Mouse (Mus musculus) stomach, embryonic 15.5 days (tissue): ENCODE measurements around the gene Ttll11. TPM values are rescaled to one million over a fixed set of nuclear protein-coding genes. Genes with fewer than 3 reads are reported as not detected.

Experiments
- ATAC-seq: fragments of 200-750 bp; cut with Nextera tagmentation; 2 replicates; pipeline ENCODE4 v1.8.0; 2017; ENCODE audit warnings: low read depth, moderate number of reproducible peaks, moderate TSS enrichment; ENCODE audit not compliant: insufficient read depth, low FRiP score
- H3K27ac ChIP-seq: fragments of 300-500 bp; sonication (generic); 2 replicates; pipeline ENCODE4 v1.5.1; 2015; ENCODE audit warnings: mild to moderate bottlenecking, inconsistent platforms
- H3K27me3 ChIP-seq: fragments of 300-500 bp; sonication (generic); replicated peaks from 2 replicates; pipeline ENCODE4 v1.6.1; 2015; ENCODE audit warnings: inconsistent platforms
- H3K36me3 ChIP-seq: fragments of 300-500 bp; sonication (generic); 2 replicates; pipeline ENCODE4 v1.6.1; 2015; ENCODE audit warnings: inconsistent platforms
- H3K4me1 ChIP-seq: fragments of 300-500 bp; sonication (generic); 2 replicates; pipeline ENCODE4 v1.6.1; 2015; ENCODE audit warnings: inconsistent platforms
- H3K4me2 ChIP-seq: fragments of 300-500 bp; sonication (generic); 2 replicates; pipeline ENCODE4 v1.6.1; 2015; ENCODE audit warnings: mild to moderate bottlenecking, inconsistent platforms
- H3K4me3 ChIP-seq: fragments of 300-500 bp; sonication (generic); replicated peaks from 2 replicates; pipeline ENCODE4 v1.5.1; 2015; ENCODE audit warnings: inconsistent platforms
- H3K9ac ChIP-seq: fragments of 300-500 bp; sonication (generic); 2 replicates; pipeline ENCODE4 v1.6.1; 2015; ENCODE audit warnings: inconsistent platforms
- H3K9me3 ChIP-seq: fragments of 300-500 bp; sonication (generic); 2 replicates; pipeline ENCODE4 v1.6.1; 2016; ENCODE audit warnings: inconsistent platforms
- WGBS: fragments of 180-500 bp; shearing (Covaris S2); methylation state at CpG from one replicate; pipeline ENCODE4 v1.1.7; 2015; 5-methylcytosine and 5-hydroxymethylcytosine counted together
- polyA plus RNA-seq: library from polyadenylated mRNA; unstranded; fragments of >200 nt; fragmentation: Nextera tagmentation; extraction: Ambion mirVana; gene quantifications from 2 replicates; pipeline ENCODE4 v1.2.1, GENCODE M21; 2015

Gene Ttll11
- polyA plus RNA-seq, 1 experiment from 2014 or later = 0.65 TPM

- Histone ChIP-seq H3K4me1 (0 out of 2 replicates have a peak, but pooled peaks cover 4% of the 10 kb centered on the region), H3K36me3 (no peaks in the 10 kb centered on the region), H3K4me2 (no peak overlapping the region), H3K9me3 (no peaks in the 10 kb centered on the region), H3K27ac (no peak overlapping the region), H3K27me3 (no peaks in the 10 kb centered on the region), H3K9ac (no peak overlapping the region), H3K4me3 (no peak overlapping the region)
- 65% methylated on average over 7 of the region's 7 CpGs for WGBS
- ATAC-seq = no peak
Measured at GRCm38 (mm10) chr2:35750533-35751141, 229.1 kb downstream of the Ttll11 start.

DNA sequence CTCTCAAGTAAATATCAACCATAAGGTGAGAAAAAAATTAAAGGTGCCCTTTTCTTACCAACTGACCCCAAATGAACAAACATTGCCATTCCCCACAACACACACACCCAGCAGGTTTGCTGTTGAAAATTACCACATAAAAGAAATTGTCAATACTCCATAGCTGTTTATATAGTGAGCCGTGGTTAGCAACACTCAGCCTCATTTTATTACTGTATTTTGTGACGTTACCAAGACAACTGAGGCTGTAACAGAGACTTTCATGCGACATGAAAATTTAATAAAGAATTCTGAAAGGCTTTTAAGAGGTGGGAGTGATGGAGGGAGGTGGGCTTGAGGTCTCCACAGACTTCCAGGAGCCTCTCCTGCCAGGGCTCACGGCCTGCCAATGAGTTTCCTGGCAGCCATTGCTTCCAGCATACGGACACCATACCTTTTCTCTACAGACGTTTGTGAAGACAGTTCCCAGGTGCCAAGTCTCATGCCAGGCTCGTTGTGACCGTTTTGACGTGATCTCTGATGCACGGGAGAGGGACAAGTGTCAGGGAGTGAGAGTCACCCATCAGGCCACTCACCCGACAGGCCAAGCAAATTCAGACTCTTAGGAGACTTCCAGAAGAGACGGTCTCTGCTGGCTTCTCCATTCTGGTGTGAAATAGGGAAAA lies 232.2 kb downstream of the Ttll11 start:
- ATAC-seq = no peak

DNA sequence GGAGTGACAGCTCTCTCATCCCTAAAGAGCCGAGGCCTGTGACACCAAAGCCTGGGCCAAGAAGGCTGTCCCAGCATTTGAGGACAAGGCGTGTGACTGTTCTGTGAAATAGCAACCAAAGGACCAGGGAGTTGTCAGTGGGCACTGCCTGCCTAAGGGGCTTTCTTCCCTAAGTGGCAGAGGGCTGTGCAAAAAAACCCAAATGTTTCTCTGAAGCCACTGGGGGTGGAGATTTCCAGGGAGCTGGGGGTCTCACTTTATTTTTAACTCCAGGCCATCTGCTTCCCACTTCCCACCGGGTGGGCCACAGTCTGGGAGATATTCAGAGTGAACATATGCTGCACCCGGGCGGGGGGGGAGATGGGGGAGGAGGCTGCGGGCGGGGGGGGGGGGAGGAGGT lies 233.1 kb downstream of the Ttll11 start:
- no peak overlapping the region for H3K9ac ChIP-seq
- no peak for ATAC-seq
- H3K27ac ChIP-seq = no peak overlapping the region
- no peaks in the 10 kb centered on the region for H3K27me3 ChIP-seq
- no peaks in the 10 kb centered on the region for H3K36me3 ChIP-seq
- 38% methylated on average over 6 of the region's 7 CpGs for WGBS
- H3K4me3 ChIP-seq = no peak overlapping the region
- H3K9me3 ChIP-seq = no peaks in the 10 kb centered on the region
- H3K4me2 ChIP-seq = no peak overlapping the region
- 0 out of 2 replicates have a peak, but pooled peaks cover 4% of the 10 kb centered on the region for H3K4me1 ChIP-seq

More for the DNA sequence above, 232.2 kb downstream of the Ttll11 start:
- Histone ChIP-seq H3K36me3 (no peaks in the 10 kb centered on the region), H3K27me3 (no peaks in the 10 kb centered on the region), H3K27ac (no peak overlapping the region), H3K4me1 (0 out of 2 replicates have a peak, but pooled peaks cover 4% of the 10 kb centered on the region), H3K9ac (no peak overlapping the region), H3K9me3 (no peaks in the 10 kb centered on the region), H3K4me2 (no peak overlapping the region), H3K4me3 (no peak overlapping the region)
- 67% methylated on average over 12 of the region's 12 CpGs for WGBS

DNA sequence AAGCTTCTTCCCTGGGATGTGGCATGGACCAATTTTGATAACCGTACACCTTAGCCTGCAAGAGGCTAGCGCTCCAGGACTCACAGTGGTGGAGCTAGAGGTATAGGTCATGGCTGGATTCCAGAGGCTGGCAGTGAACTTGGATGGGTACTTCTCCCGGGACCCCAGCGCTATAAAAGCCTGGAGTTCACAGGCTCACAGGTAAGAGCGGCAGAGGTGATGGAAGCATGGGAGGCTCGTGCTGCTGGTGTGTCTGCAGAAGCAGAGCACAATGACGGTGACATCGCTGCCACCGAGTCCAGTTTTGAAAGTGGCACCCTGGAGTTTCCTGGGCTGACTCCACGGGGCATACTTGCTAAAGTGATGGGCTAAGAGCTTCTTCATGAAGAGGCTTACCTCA lies 233.8 kb downstream of the Ttll11 start:
- Histone ChIP-seq H3K9ac (no peak overlapping the region), H3K4me2 (no peak overlapping the region), H3K4me1 (0 out of 2 replicates have a peak, but pooled peaks cover 4% of the 10 kb centered on the region), H3K9me3 (no peaks in the 10 kb centered on the region), H3K36me3 (no peaks in the 10 kb centered on the region), H3K27me3 (no peaks in the 10 kb centered on the region), H3K27ac (no peak overlapping the region), H3K4me3 (no peak overlapping the region)
- WGBS = 87% methylated on average over 10 of the region's 10 CpGs
- ATAC-seq = no peak

DNA sequence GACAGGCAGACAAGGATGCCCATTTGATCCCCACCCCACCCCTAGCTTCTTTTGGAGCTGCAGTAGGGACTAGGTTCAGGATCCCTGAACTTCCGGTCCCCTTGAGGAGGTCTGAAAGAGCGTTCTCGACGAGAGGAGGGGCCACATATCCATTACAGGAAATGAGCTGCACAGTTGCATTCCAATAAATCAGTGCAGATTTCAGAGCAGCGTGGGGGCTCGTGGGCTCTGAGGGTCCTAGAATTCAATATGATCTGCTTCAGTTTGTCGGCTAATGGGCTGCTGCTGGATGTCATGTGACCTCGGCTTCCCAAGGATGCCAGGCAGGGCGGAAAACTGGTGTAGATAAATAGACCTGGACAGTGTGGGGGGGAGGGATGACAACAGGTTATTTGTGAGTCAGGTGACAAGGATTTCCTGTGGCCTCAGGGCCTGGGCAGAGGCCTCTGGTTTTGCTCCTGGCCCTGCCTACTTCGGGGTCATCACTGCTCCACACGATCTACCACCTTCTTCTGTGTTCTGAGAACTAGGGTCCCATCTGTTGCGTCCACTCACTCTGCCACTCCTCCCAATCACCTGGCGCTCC lies 240.0 kb downstream of the Ttll11 start:
- no peaks in the 10 kb centered on the region for H3K36me3 ChIP-seq
- H3K9me3 ChIP-seq = no peaks in the 10 kb centered on the region
- no peak overlapping the region for H3K4me2 ChIP-seq
- H3K4me1 ChIP-seq = peaks cover 11% of the 10 kb centered on the region; the same call in 1 of the 2 replicates
- H3K4me3 ChIP-seq = no peak overlapping the region
- 0 out of 2 replicates have a peak, but pooled peaks have one; percentile 23 for ATAC-seq
- no peaks in the 10 kb centered on the region for H3K27me3 ChIP-seq
- H3K9ac ChIP-seq = no peak overlapping the region
- no peak overlapping the region for H3K27ac ChIP-seq
- 37% methylated on average over 13 of the region's 13 CpGs for WGBS

GRCm38 (mm10) chr2:35737467-35738027 lies 242.2 kb downstream of the Ttll11 start:
- H3K27me3 ChIP-seq = no peaks in the 10 kb centered on the region
- peaks cover 11% of the 10 kb centered on the region; the same call in 1 of the 2 replicates for H3K4me1 ChIP-seq
- no peak for ATAC-seq
- H3K27ac ChIP-seq = no peak overlapping the region
- 66% methylated on average over 7 of the region's 7 CpGs for WGBS
- H3K9ac ChIP-seq = no peak overlapping the region
- H3K9me3 ChIP-seq = no peaks in the 10 kb centered on the region
- H3K36me3 ChIP-seq = no peaks in the 10 kb centered on the region
- no peak overlapping the region for H3K4me2 ChIP-seq
- no peak overlapping the region for H3K4me3 ChIP-seq

DNA sequence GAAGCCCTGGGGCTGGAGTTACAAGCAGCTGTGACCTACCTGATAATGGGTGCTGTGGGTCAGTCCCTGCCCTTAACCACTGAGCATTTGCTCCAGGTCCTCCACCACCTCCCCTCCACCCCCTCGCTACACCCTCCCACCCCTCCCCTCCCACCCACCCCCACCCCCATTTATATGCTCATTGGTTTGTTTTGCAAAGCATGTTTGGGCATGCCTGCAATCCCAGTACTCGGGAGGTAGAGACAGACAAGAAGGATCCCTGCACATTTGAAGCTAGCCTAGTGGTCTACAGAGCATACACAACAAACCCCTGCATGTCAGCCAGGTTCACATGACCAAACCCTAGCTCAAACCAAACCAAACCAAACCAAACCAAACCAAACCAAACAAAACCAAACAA lies 243.7 kb downstream of the Ttll11 start:
- H3K36me3 ChIP-seq = no peaks in the 10 kb centered on the region
- WGBS = 67% methylated on average over 2 of the region's 2 CpGs
- no peak overlapping the region for H3K27ac ChIP-seq
- no peak overlapping the region for H3K4me2 ChIP-seq
- no peak for ATAC-seq
- H3K9me3 ChIP-seq = no peaks in the 10 kb centered on the region
- H3K27me3 ChIP-seq = no peaks in the 10 kb centered on the region
- peaks cover 11% of the 10 kb centered on the region; the same call in 1 of the 2 replicates for H3K4me1 ChIP-seq
- no peak overlapping the region for H3K9ac ChIP-seq
- no peak overlapping the region for H3K4me3 ChIP-seq

GRCm38 (mm10) chr2:35735001-35735400 lies 244.7 kb downstream of the Ttll11 start:
- Histone ChIP-seq H3K27me3 (no peaks in the 10 kb centered on the region), H3K9me3 (no peaks in the 10 kb centered on the region), H3K9ac (no peak overlapping the region), H3K4me3 (no peak overlapping the region), H3K4me2 (no peak overlapping the region), H3K27ac (no peak overlapping the region), H3K36me3 (no peaks in the 10 kb centered on the region), H3K4me1 (peaks cover 11% of the 10 kb centered on the region; the same call in 1 of the 2 replicates)
- WGBS = 95% methylated on average over 2 of the region's 2 CpGs
- no peak for ATAC-seq

- H3K4me1 ChIP-seq = peaks cover 20% of the 10 kb centered on the region
- H3K4me3 ChIP-seq = no peak overlapping the region
- ATAC-seq = no peak
- peaks cover 21% of the 10 kb centered on the region for H3K36me3 ChIP-seq
- H3K9ac ChIP-seq = no peak overlapping the region
- no peaks in the 10 kb centered on the region for H3K9me3 ChIP-seq
- H3K27me3 ChIP-seq = no peaks in the 10 kb centered on the region
- no peak overlapping the region for H3K4me2 ChIP-seq
- H3K27ac ChIP-seq = no peak overlapping the region
- 58% methylated on average over 18 of the region's 18 CpGs for WGBS
Measured at GRCm38 (mm10) chr2:35731671-35732449, 247.9 kb downstream of the Ttll11 start.

DNA sequence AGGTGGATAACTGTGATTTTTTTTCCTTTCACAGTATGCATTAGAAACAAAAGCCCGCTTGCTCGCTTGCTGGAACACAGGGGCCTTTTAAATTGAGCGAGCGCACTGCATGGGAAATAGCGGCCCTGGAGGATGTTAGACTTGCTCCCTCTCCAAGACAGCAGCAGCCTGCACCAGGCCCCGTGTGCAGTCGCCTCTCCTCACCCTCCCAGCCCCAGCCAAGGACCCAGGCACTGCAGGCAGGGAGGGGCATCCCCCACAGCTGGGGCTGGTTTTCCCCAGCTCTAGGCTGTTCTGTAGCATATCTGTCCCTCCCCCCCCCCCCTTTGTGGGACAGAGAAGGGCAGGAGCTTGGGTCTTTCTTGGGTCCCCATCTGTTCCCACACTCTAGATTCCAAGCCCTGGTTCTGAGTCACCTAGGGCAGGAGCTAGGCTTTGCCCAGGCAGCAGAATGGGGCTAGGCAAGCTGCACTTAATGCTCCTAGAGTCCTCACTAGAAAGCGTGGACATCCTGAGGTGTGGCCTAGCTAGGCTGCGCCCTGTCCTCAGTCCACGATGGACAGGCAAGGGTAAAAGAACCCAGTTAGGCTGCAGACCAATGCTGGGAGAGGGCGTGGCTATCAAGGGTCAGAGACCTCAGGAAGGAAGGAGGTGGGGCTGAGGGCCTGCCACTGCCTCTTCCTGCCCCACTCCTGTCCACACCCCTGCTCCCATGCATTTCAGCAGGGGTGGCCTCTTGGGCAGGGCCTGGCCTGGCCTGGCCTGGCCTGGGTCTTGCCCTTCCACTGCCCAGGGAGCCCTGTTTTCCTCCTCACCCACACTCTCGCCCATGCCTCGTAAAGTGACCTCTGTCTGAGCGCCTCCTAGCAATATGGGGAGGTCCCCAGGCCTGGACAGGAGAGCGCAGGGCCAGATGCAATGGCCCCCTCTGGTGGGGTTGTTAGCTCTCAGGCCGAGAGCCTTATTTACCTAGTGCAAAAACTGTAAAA lies 250.3 kb downstream of the Ttll11 start:
- Histone ChIP-seq H3K27ac (peak overlapping the region; percentile 48; the same call in 1 of the 2 replicates), H3K4me3 (no peak overlapping the region), H3K27me3 (no peaks in the 10 kb centered on the region), H3K4me1 (peaks cover 20% of the 10 kb centered on the region), H3K4me2 (no peak overlapping the region), H3K36me3 (peaks cover 28% of the 10 kb centered on the region), H3K9me3 (no peaks in the 10 kb centered on the region), H3K9ac (no peak overlapping the region)
- WGBS = 46% methylated on average over 16 of the region's 16 CpGs
- ATAC-seq = peak; percentile 67
